21 mouse cellular contexts compared by ENCODE assay signal in genomic region chr12:17299902-17300301, GRCm38 (mm10). TPM values are rescaled to one million over a fixed set of nuclear protein-coding genes. Genes with fewer than 3 reads are reported as not detected.
"Had no signal": no experiment of that assay in that cellular context is flagged by ENCODE, and none has a peak within 500 bp of the region (broad histone marks: within the 10 kb centered on the region; RNA-seq: fewer than 3 reads in every experiment).

No protein-coding gene starts in this region.

- H3K9me3 ChIP-seq: lung, embryonic 15.5 days; megakaryocyte, embryonic 14.5 days; midbrain, embryonic 13.5 days; midbrain, embryonic 15.5 days; neural tube, embryonic 12.5 days; stomach, embryonic 15.5 days had no signal

- ATAC-seq: lung, postnatal 0 days; midbrain, embryonic 13.5 days; midbrain, embryonic 15.5 days had no signal

- H3K36me3 ChIP-seq: lung, embryonic 15.5 days; midbrain, embryonic 13.5 days; midbrain, embryonic 15.5 days; neural tube, embryonic 12.5 days; stomach, embryonic 15.5 days had no signal

- DNase-seq: lung, adult 2 months; lung, postnatal 14 days; lung, postnatal 36 days; right cerebral cortex, postnatal 14 days; thymus, adult 2 months; thymus, postnatal 25 days; thymus, postnatal 4 days had no signal

- H3K27ac ChIP-seq: lung, embryonic 15.5 days; macrophage; midbrain, embryonic 13.5 days; midbrain, embryonic 15.5 days; neural tube, embryonic 12.5 days; stomach, embryonic 15.5 days had no signal

- H3K4me1 ChIP-seq: lung, embryonic 15.5 days; megakaryocyte, embryonic 14.5 days; midbrain, embryonic 13.5 days; midbrain, embryonic 15.5 days; neural tube, embryonic 12.5 days; stomach, embryonic 15.5 days had no signal

- H3K4me2 ChIP-seq: lung, embryonic 15.5 days; midbrain, embryonic 11.5 days; midbrain, embryonic 13.5 days; midbrain, embryonic 15.5 days; neural tube, embryonic 12.5 days; stomach, embryonic 15.5 days had no signal

- H3K9ac ChIP-seq: lung, embryonic 15.5 days; midbrain, embryonic 13.5 days; midbrain, embryonic 15.5 days; neural tube, embryonic 12.5 days; stomach, embryonic 15.5 days had no signal

- H3K4me3 ChIP-seq: lung, embryonic 15.5 days; megakaryocyte, embryonic 14.5 days; midbrain, embryonic 13.5 days; midbrain, embryonic 15.5 days; neural tube, embryonic 12.5 days; stomach, embryonic 15.5 days had no signal

- H3K27me3 ChIP-seq: lung, embryonic 15.5 days; midbrain, embryonic 13.5 days; midbrain, embryonic 15.5 days; neural tube, embryonic 12.5 days; stomach, embryonic 15.5 days had no signal

RNA-seq across cellular contexts. Expression of gene Atp6v1c2, which starts 29.3 kb away (rescaled TPM):
- total RNA-seq: megakaryocyte progenitor cell, adult 5-6 weeks; monocyte, adult 5-6 weeks; neutrophil, adult 5-6 weeks had no signal
- polyA plus RNA-seq: macrophage; spleen, adult 2 months; urinary bladder, adult 2 months had no signal
